Mouse (Mus musculus) intestine, embryonic 15.5 days (tissue): ENCODE data around the gene Tes. TPM values are rescaled to one million over a fixed set of nuclear protein-coding genes. Genes with fewer than 3 reads are reported as not detected.
A peak's percentile ranks its signal among the peaks of the same experiment; 100 is the strongest.
"Not testable (repeated sequence)": the region's sequence is repeated elsewhere in the genome, so short reads cannot be mapped to it uniquely, and the experiment has no call there.

Experiments used
- ATAC-seq: fragments of 200-750 bp; cut with Nextera tagmentation; 2 replicates; pipeline ENCODE4 v1.8.0; 2017; ENCODE audit warnings: moderate TSS enrichment, moderate library complexity
- H3K27ac ChIP-seq: fragments of 300-500 bp; sonication (generic); 2 replicates; pipeline ENCODE4 v1.5.1; 2015; ENCODE audit warnings: mild to moderate bottlenecking, inconsistent platforms
- H3K27me3 ChIP-seq: fragments of 300-500 bp; sonication (generic); replicated peaks from 2 replicates; pipeline ENCODE4 v1.6.1; 2015; ENCODE audit warnings: inconsistent platforms
- H3K36me3 ChIP-seq: fragments of 300-500 bp; sonication (generic); 2 replicates; pipeline ENCODE4 v1.6.1; 2015; ENCODE audit warnings: inconsistent platforms
- H3K4me1 ChIP-seq: fragments of 300-500 bp; sonication (generic); replicated peaks from 2 replicates; pipeline ENCODE4 v1.6.1; 2015; ENCODE audit warnings: inconsistent platforms
- H3K4me2 ChIP-seq: fragments of 300-500 bp; sonication (generic); replicated peaks from 2 replicates; pipeline ENCODE4 v1.6.1; 2015; ENCODE audit warnings: mild to moderate bottlenecking, inconsistent platforms
- H3K4me3 ChIP-seq: fragments of 300-500 bp; sonication (generic); replicated peaks from 2 replicates; pipeline ENCODE4 v1.5.1; 2015; ENCODE audit warnings: inconsistent platforms
- H3K9ac ChIP-seq: fragments of 300-500 bp; sonication (generic); 2 replicates; pipeline ENCODE4 v1.6.1; 2015; ENCODE audit warnings: inconsistent platforms
- H3K9me3 ChIP-seq: fragments of 300-500 bp; sonication (generic); 2 replicates; pipeline ENCODE4 v1.6.1; 2016; ENCODE audit warnings: inconsistent platforms
- WGBS: fragments of 180-500 bp; shearing (Covaris S2); methylation state at CpG from one replicate; pipeline ENCODE4 v1.1.7; 2015; 5-methylcytosine and 5-hydroxymethylcytosine counted together
- polyA plus RNA-seq: library from polyadenylated mRNA; unstranded; fragments of >200 nt; fragmentation: Nextera tagmentation; extraction: Ambion mirVana; gene quantifications from 2 replicates; pipeline ENCODE4 v1.2.1, GENCODE M21; 2015

Tes gene
- polyA plus RNA-seq, 1 experiment from 2014 or later, result 98.5 TPM

- H3K4me2 ChIP-seq, result no peak overlapping the region
- 51% methylated on average over 2 of the region's 2 CpGs for WGBS
- H3K9me3 ChIP-seq, result no peaks in the 10 kb centered on the region
- no peak overlapping the region for H3K27ac ChIP-seq
- ATAC-seq, result 0 out of 2 replicates have a peak, but pooled peaks have one; percentile 14
- no peak overlapping the region for H3K4me3 ChIP-seq
- H3K4me1 ChIP-seq, result peaks cover 4% of the 10 kb centered on the region
- H3K36me3 ChIP-seq, result no peaks in the 10 kb centered on the region
- no peaks in the 10 kb centered on the region for H3K27me3 ChIP-seq
- no peak overlapping the region for H3K9ac ChIP-seq
These were observed 4.8 kb upstream of the Tes start for GRCm38 (mm10) chr6:17060154-17060553.

- not testable (repeated sequence) for H3K9ac ChIP-seq, H3K4me1 ChIP-seq, H3K9me3 ChIP-seq, H3K27me3 ChIP-seq, H3K36me3 ChIP-seq, H3K4me3 ChIP-seq, ATAC-seq, H3K4me2 ChIP-seq, H3K27ac ChIP-seq
- WGBS, result 82% methylated on average over 4 of the region's 4 CpGs
These were observed 3.1 kb upstream of the Tes start for GRCm38 (mm10) chr6:17061826-17062225.

- H3K4me3 ChIP-seq, result no peak overlapping the region
- H3K4me2 ChIP-seq, result no peak overlapping the region
- H3K9me3 ChIP-seq, result no peaks in the 10 kb centered on the region
- H3K36me3 ChIP-seq, result no peaks in the 10 kb centered on the region
- H3K27me3 ChIP-seq, result no peaks in the 10 kb centered on the region
- H3K9ac ChIP-seq, result no peak overlapping the region
- WGBS, result 66% methylated on average over 6 of the region's 6 CpGs
- H3K4me1 ChIP-seq, result peaks cover 4% of the 10 kb centered on the region
- ATAC-seq, result no peak
- no peak overlapping the region for H3K27ac ChIP-seq
These were observed 2.6 kb upstream of the Tes start for GRCm38 (mm10) chr6:17062366-17062765.

GRCm38 (mm10) chr6:17065791-17066169 is 831 bp downstream of the Tes start:
- Histone ChIP-seq H3K9me3 (no peaks in the 10 kb centered on the region), H3K9ac (peak overlapping the region; percentile 70), H3K36me3 (no peaks in the 10 kb centered on the region), H3K27me3 (no peaks in the 10 kb centered on the region), H3K4me3 (peak overlapping the region; percentile 67), H3K27ac (peak overlapping the region; percentile 89), H3K4me2 (peak overlapping the region; percentile 88), H3K4me1 (0 out of 2 replicates have a peak, but pooled peaks cover 2% of the 10 kb centered on the region)
- WGBS, result 1% methylated on average over 12 of the region's 12 CpGs
- peak; percentile 82 for ATAC-seq

GRCm38 (mm10) chr6:17066211-17066940 is 1.4 kb downstream of the Tes start:
- H3K27me3 ChIP-seq, result no peaks in the 10 kb centered on the region
- 0 out of 2 replicates have a peak, but pooled peaks cover 2% of the 10 kb centered on the region for H3K4me1 ChIP-seq
- no peaks in the 10 kb centered on the region for H3K36me3 ChIP-seq
- no peak for ATAC-seq
- H3K4me2 ChIP-seq, result peak overlapping the region; percentile 88
- no peaks in the 10 kb centered on the region for H3K9me3 ChIP-seq
- peak overlapping the region; percentile 67 for H3K4me3 ChIP-seq
- H3K27ac ChIP-seq, result no peak overlapping the region
- 37% methylated on average over 11 of the region's 11 CpGs for WGBS
- H3K9ac ChIP-seq, result no peak overlapping the region

GRCm38 (mm10) chr6:17071899-17072298 is 7.0 kb downstream of the Tes start:
- no peak for ATAC-seq
- Histone ChIP-seq H3K27me3 (no peaks in the 10 kb centered on the region), H3K27ac (no peak overlapping the region), H3K9me3 (no peaks in the 10 kb centered on the region), H3K4me1 (peaks cover 5% of the 10 kb centered on the region; the same call in 1 of the 2 replicates), H3K4me2 (no peak overlapping the region), H3K9ac (no peak overlapping the region), H3K36me3 (no peaks in the 10 kb centered on the region), H3K4me3 (no peak overlapping the region)
- WGBS, result 78% methylated on average over 3 of the region's 3 CpGs

GRCm38 (mm10) chr6:17072338-17072737 is 7.4 kb downstream of the Tes start:
- 64% methylated on average over 5 of the region's 5 CpGs for WGBS
- Histone ChIP-seq H3K9ac (no peak overlapping the region), H3K36me3 (no peaks in the 10 kb centered on the region)

GRCm38 (mm10) chr6:17072763-17073484 is 8.0 kb downstream of the Tes start:
- 34% methylated on average over 7 of the region's 7 CpGs for WGBS
- Histone ChIP-seq H3K27ac (no peak overlapping the region), H3K36me3 (no peaks in the 10 kb centered on the region), H3K9ac (no peak overlapping the region), H3K4me1 (peaks cover 8% of the 10 kb centered on the region), H3K27me3 (no peaks in the 10 kb centered on the region), H3K4me2 (no peak overlapping the region), H3K9me3 (no peaks in the 10 kb centered on the region), H3K4me3 (no peak overlapping the region)
- peak; percentile 77 for ATAC-seq

More at GRCm38 (mm10) chr6:17072338-17072737, 7.4 kb downstream of the Tes start:
- no peak overlapping the region for H3K4me3 ChIP-seq
- H3K27me3 ChIP-seq, result no peaks in the 10 kb centered on the region
- ATAC-seq, result no peak
- no peak overlapping the region for H3K27ac ChIP-seq
- peaks cover 5% of the 10 kb centered on the region; the same call in 1 of the 2 replicates for H3K4me1 ChIP-seq
- H3K9me3 ChIP-seq, result no peaks in the 10 kb centered on the region
- H3K4me2 ChIP-seq, result no peak overlapping the region

GRCm38 (mm10) chr6:17077270-17077669 is 12.3 kb downstream of the Tes start:
- no peak overlapping the region for H3K4me2 ChIP-seq
- H3K4me3 ChIP-seq, result no peak overlapping the region
- no peaks in the 10 kb centered on the region for H3K9me3 ChIP-seq
- no peak overlapping the region for H3K27ac ChIP-seq
- no peak for ATAC-seq
- H3K36me3 ChIP-seq, result no peaks in the 10 kb centered on the region
- WGBS, result 78% methylated on average over 9 of the region's 9 CpGs
- H3K4me1 ChIP-seq, result peaks cover 19% of the 10 kb centered on the region
- no peaks in the 10 kb centered on the region for H3K27me3 ChIP-seq
- H3K9ac ChIP-seq, result no peak overlapping the region

GRCm38 (mm10) chr6:17077720-17078119 is 12.8 kb downstream of the Tes start:
- no peaks in the 10 kb centered on the region for H3K27me3 ChIP-seq
- no peaks in the 10 kb centered on the region for H3K36me3 ChIP-seq
- H3K9me3 ChIP-seq, result no peaks in the 10 kb centered on the region
- H3K4me3 ChIP-seq, result no peak overlapping the region
- no peak for ATAC-seq
- H3K27ac ChIP-seq, result no peak overlapping the region
- H3K9ac ChIP-seq, result no peak overlapping the region
- WGBS, result 52% methylated on average over 3 of the region's 3 CpGs
- H3K4me1 ChIP-seq, result peaks cover 17% of the 10 kb centered on the region
- H3K4me2 ChIP-seq, result no peak overlapping the region

- no peaks in the 10 kb centered on the region for H3K27me3 ChIP-seq
- ATAC-seq, result peak; percentile 50
- no peaks in the 10 kb centered on the region for H3K36me3 ChIP-seq
- H3K27ac ChIP-seq, result peak overlapping the region; percentile 44; the same call in 1 of the 2 replicates
- no peak overlapping the region for H3K9ac ChIP-seq
- WGBS, result 53% methylated on average over 5 of the region's 5 CpGs
- no peak overlapping the region for H3K4me3 ChIP-seq
- no peaks in the 10 kb centered on the region for H3K9me3 ChIP-seq
- H3K4me1 ChIP-seq, result peaks cover 16% of the 10 kb centered on the region; the same call in 1 of the 2 replicates
- peak overlapping the region; percentile 19; the same call in 1 of the 2 replicates for H3K4me2 ChIP-seq
These were observed 14.4 kb downstream of the Tes start for GRCm38 (mm10) chr6:17079304-17079703.

- peak; percentile 81 for ATAC-seq
- Histone ChIP-seq H3K27me3 (no peaks in the 10 kb centered on the region), H3K9ac (no peak overlapping the region), H3K4me2 (peak overlapping the region; percentile 19; the same call in 1 of the 2 replicates), H3K4me3 (no peak overlapping the region), H3K9me3 (no peaks in the 10 kb centered on the region), H3K27ac (peak overlapping the region; percentile 44; the same call in 1 of the 2 replicates), H3K4me1 (peaks cover 16% of the 10 kb centered on the region; the same call in 1 of the 2 replicates), H3K36me3 (no peaks in the 10 kb centered on the region)
- WGBS, result 59% methylated on average over 5 of the region's 5 CpGs
These were observed 14.9 kb downstream of the Tes start for GRCm38 (mm10) chr6:17079826-17080225.
